Mouse (Mus musculus) bone marrow macrophage, adult 2 months (primary cell): ENCODE measurements around the gene Tubgcp2.

Experiments
- CTCF ChIP-seq: IDR thresholded peaks from 2 replicates; pipeline ENCODE4 v1.5.1; 2012; ENCODE audit warnings: low read depth, mild to moderate bottlenecking, low read length, moderate library complexity
- POLR2A ChIP-seq: IDR thresholded peaks from 2 replicates; pipeline ENCODE4 v1.6.1; 2012; ENCODE audit warnings: mild to moderate bottlenecking, low read depth, low read length, borderline replicate concordance

- TF ChIP-seq CTCF = no peak
- no peak for TF ChIP-seq POLR2A
These were observed 25.8 kb upstream of the Tubgcp2 start for GRCm38 (mm10) chr7:140062307-140062706.
